Mouse (Mus musculus): ENCODE results near the gene Lrr1.
A peak's percentile ranks its signal among the peaks of the same experiment; 100 is the strongest.
"Not testable (repeated sequence)": the region's sequence is repeated elsewhere in the genome, so short reads cannot be mapped to it uniquely, and the experiment has no call there.

Lrr1 gene

GRCm38 (mm10) chr12:69168461-69169106, at the start of gene Lrr1:
TSS of gene Lrr1 (plus strand) at chr12:69168814.
- DNase-seq: peak; percentile 90

- DNase-seq: no peak
These were observed 48.7 kb upstream of the Lrr1 start for GRCm38 (mm10) chr12:69119908-69120307.

GRCm38 (mm10) chr12:69122801-69123200, 45.8 kb upstream of the Lrr1 start:
- DNase-seq: no peak

GRCm38 (mm10) chr12:69125066-69125465, 43.5 kb upstream of the Lrr1 start:
- no peak for DNase-seq

- no peak for DNase-seq
These were observed 41.4 kb upstream of the Lrr1 start for GRCm38 (mm10) chr12:69127170-69127569.

- no peak for DNase-seq
These were observed 41.0 kb upstream of the Lrr1 start for GRCm38 (mm10) chr12:69127626-69128025.

GRCm38 (mm10) chr12:69129634-69130310, 38.8 kb upstream of the Lrr1 start:
- no peak for DNase-seq

- no peak for DNase-seq
These were observed 38.1 kb upstream of the Lrr1 start for GRCm38 (mm10) chr12:69130486-69130885.

GRCm38 (mm10) chr12:69131267-69131666, 37.3 kb upstream of the Lrr1 start:
- no peak for DNase-seq

- peak; percentile 10 for DNase-seq
These were observed 36.6 kb upstream of the Lrr1 start for GRCm38 (mm10) chr12:69131981-69132380.

- DNase-seq: no peak
These were observed 29.4 kb upstream of the Lrr1 start for GRCm38 (mm10) chr12:69139201-69139600.

GRCm38 (mm10) chr12:69139841-69140240, 28.8 kb upstream of the Lrr1 start:
- DNase-seq: no peak

- DNase-seq: no peak
These were observed 25.2 kb upstream of the Lrr1 start for GRCm38 (mm10) chr12:69143460-69143859.

GRCm38 (mm10) chr12:69147166-69147735, 21.4 kb upstream of the Lrr1 start:
- no peak for DNase-seq

GRCm38 (mm10) chr12:69150049-69150448, 18.6 kb upstream of the Lrr1 start:
- no peak for DNase-seq

GRCm38 (mm10) chr12:69155923-69156322, 12.7 kb upstream of the Lrr1 start:
- no peak for DNase-seq

- DNase-seq: no peak
These were observed 12.2 kb upstream of the Lrr1 start for GRCm38 (mm10) chr12:69156436-69156835.

- DNase-seq: no peak
These were observed 11.5 kb upstream of the Lrr1 start for GRCm38 (mm10) chr12:69157107-69157506.

- no peak for DNase-seq
These were observed 10.2 kb upstream of the Lrr1 start for GRCm38 (mm10) chr12:69158366-69158764.

GRCm38 (mm10) chr12:69158765-69159577, 9.6 kb upstream of the Lrr1 start, which contains the start of gene Rps29:
TSS of gene Rps29 (minus strand) at chr12:69159186.
- DNase-seq: peak; percentile 99

GRCm38 (mm10) chr12:69159578-69159940, 9.1 kb upstream of the Lrr1 start:
- DNase-seq: no peak

GRCm38 (mm10) chr12:69160677-69161076, 7.9 kb upstream of the Lrr1 start:
- DNase-seq: not testable (repeated sequence)

GRCm38 (mm10) chr12:69163586-69163985, 5.0 kb upstream of the Lrr1 start:
- DNase-seq: not testable (repeated sequence)
